Mouse (Mus musculus): ENCODE data around the gene Farp1.

DNA sequence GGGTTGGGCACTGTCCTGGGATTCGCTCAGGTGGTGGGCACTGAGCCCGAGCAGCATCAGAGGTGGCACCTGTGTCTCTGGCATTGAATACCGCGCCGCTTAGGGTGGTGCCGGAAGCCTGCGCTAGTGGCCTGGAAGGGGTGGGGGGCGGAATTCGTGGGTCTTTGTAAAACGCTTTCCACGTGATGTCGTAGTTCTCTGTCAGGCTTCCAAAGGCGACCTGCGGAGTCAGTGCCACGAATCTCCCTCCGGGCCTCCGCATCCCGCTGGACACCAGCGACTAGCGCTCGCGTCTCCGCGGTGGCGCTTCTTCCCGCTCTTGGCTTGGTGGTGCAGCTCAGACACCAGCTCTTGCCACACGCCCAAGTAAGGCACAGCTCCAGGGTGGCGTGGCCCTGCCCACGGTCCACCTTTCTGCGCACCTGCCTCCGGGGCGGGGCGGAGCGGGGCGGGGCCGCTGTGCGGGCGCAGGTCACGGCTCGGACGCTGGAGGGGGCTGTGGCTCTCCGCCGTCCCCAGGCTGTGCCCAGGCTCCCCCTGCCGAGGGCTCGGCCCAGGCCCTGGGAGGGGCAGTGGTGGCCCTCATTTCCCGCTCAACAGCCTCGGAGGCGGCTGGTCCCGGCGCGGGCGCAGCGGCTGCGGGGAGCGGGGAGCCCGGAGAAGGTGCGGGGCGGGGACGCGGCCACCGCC, at the start of gene Farp1:
- TF ChIP-seq CTCF (IDR thresholded peaks at IDR 0.05; ENCODE audit: extremely low read depth, insufficient read length, insufficient replicate concordance, low read depth, low read length) (peak; percentile 64), POLR2A (IDR thresholded peaks at IDR 0.05; ENCODE audit: low read depth, low read length) (0 out of 2 replicates have a peak, but pooled peaks have one; percentile 6)
